Mouse (Mus musculus) leukemia stem cell, adult 10-12 weeks (primary cell): ENCODE data around the gene Axin1. TPM values are rescaled to one million over a fixed set of nuclear protein-coding genes. Genes with fewer than 3 reads are reported as not detected.

ENCODE experiments used
- polyA plus RNA-seq: library from polyadenylated mRNA; stranded (reverse); fragments of >175 nt; gene quantifications from 2 replicates; pipeline ENCODE4 v1.2.3, GENCODE M21; 2012; ENCODE audit warnings: low replicate concordance

Axin1 gene
- 36.8 and 40.9 TPM in 2 replicates for polyA plus RNA-seq

GRCm38 (mm10) chr17:26138239-26138836 is at the start of gene Axin1:
Axin1 (plus strand) TSS chr17:26138688.

GRCm38 (mm10) chr17:26089905-26090632 is 48.4 kb upstream of the Axin1 start, which contains the start of gene Decr2:
Decr2 (minus strand) TSS chr17:26090337.

GRCm38 (mm10) chr17:26095121-26095740 is 43.3 kb upstream of the Axin1 start, which contains the start of gene Nme4:
Nme4 (minus strand) TSS chr17:26095602.

GRCm38 (mm10) chr17:26113181-26113948 is 25.1 kb upstream of the Axin1 start, which contains the start of gene Tmem8:
Tmem8 (plus strand) TSS chr17:26113299.

GRCm38 (mm10) chr17:26123267-26123684 is 15.2 kb upstream of the Axin1 start, which contains the start of gene Mrpl28:
Mrpl28 (plus strand) TSS chr17:26123500.

GRCm38 (mm10) chr17:26198892-26199291 is 60.4 kb downstream of the Axin1 start, which contains the start of gene Pdia2:
Pdia2 (minus strand) TSS chr17:26199087.

GRCm38 (mm10) chr17:26202737-26203136 is 64.2 kb downstream of the Axin1 start, which contains the start of gene Rgs11:
Rgs11 (plus strand) TSS chr17:26202951.

GRCm38 (mm10) chr17:26207686-26208085 is 69.2 kb downstream of the Axin1 start, which contains the start of gene Arhgdig:
Arhgdig (minus strand) TSS chr17:26207786.

GRCm38 (mm10) chr17:26244101-26244841 is 105.8 kb downstream of the Axin1 start, which contains the start of gene Fam234a:
Fam234a (minus strand) TSS chr17:26244242.

Other genes starting within 250 kb of the Axin1 start
- 12.5 and 13.4 TPM in 2 replicates for gene Rab40c, start 219.0 kb upstream of the Axin1 start, polyA plus RNA-seq
- 354 and 1,450 TPM in 2 replicates for gene Pigq, start 193.8 kb upstream of the Axin1 start, polyA plus RNA-seq
- 0.28 and 3.2 TPM in 2 replicates for gene Nhlrc4, start 193.7 kb upstream of the Axin1 start, polyA plus RNA-seq
- gene A930017K11Rik, start 186.1 kb upstream of the Axin1 start, polyA plus RNA-seq = 0.09 TPM in 1 of 2 replicates, not detected in the other
- gene Capn15, start 152.9 kb upstream of the Axin1 start, polyA plus RNA-seq = 78.7 and 121 TPM in 2 replicates
- 4.8 and 7.2 TPM in 2 replicates for gene Rab11fip3, start 69.1 kb upstream of the Axin1 start, polyA plus RNA-seq
- 0.11 and 0.89 TPM in 2 replicates for gene Decr2, start 48.4 kb upstream of the Axin1 start, polyA plus RNA-seq
- gene Nme4, start 43.1 kb upstream of the Axin1 start, polyA plus RNA-seq = 55.7 and 62.6 TPM in 2 replicates
- gene Tmem8, start 25.4 kb upstream of the Axin1 start, polyA plus RNA-seq = 5.9 and 15.9 TPM in 2 replicates
- gene Mrpl28, start 15.2 kb upstream of the Axin1 start, polyA plus RNA-seq = 112 and 181 TPM in 2 replicates
- gene Pdia2, start 60.4 kb downstream of the Axin1 start, polyA plus RNA-seq = 7.8 and 8.9 TPM in 2 replicates
- 1.3 and 3.5 TPM in 2 replicates for gene Rgs11, start 64.3 kb downstream of the Axin1 start, polyA plus RNA-seq
- gene Arhgdig, start 69.1 kb downstream of the Axin1 start, polyA plus RNA-seq = 1.5 and 4.5 TPM in 2 replicates
- gene Fam234a, start 105.6 kb downstream of the Axin1 start, polyA plus RNA-seq = 1.2 and 6.5 TPM in 2 replicates
- 41.6 and 47.4 TPM in 2 replicates for gene Luc7l, start 114.2 kb downstream of the Axin1 start, polyA plus RNA-seq